Mouse (Mus musculus) brain, embryonic 18.5 days (tissue): Measurements from ENCODE around the gene Nop16.

Experiments used
- DNase-seq: peaks from one replicate; pipeline ENCODE4 v3.0.0-alpha.2; 2012; ENCODE audit warnings: low read depth, low spot score

Gene Nop16

DNA sequence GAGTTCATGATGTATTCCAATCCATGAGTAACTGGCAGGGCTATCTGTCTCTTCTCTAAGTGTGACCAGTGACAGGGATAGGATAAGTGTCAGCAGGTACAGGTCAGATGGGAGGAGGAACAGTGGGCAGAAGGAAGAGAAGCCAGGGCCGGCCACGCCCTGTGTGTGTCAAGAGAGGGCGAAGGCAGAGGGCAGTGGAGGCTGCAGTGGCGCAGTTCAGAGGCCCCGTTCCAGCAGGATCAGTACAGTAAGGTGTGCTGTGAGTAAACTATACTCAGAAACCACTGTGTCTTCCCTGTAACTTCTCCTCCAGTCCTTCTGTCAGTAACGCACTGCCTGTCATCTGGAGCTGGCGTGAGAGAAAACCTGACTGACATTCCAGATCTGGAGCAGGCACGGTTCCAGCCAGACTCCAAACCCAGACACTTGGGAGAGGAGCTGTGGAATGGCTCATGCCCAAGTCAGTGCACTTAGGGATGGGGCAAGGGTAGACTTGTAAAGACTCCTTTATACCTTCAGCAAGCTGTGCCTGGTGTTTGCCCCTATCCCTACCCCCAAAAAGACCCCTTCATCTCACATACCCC is 6.3 kb upstream of the Nop16 start:
- DNase-seq = no peak

DNA sequence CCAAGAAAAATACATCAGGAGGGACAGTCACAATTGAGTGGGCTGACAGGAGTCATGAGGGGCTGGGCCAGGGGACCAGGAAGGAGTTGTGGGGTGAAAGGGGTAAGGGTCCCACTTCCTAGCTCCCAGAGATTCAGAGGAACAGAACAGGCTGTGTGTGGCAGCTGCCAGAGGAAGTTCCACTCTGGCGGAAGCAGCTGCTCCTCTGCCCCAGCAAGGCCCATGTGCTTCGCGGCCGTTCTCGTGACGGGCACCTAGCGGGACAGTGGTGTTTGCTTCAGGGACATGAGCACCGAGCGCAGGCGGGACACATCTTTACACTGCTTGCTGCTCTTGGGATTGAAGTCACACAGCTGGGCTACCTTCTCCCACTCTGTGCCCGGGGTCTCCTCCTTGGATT is 3.7 kb upstream of the Nop16 start:
- no peak for DNase-seq

DNA sequence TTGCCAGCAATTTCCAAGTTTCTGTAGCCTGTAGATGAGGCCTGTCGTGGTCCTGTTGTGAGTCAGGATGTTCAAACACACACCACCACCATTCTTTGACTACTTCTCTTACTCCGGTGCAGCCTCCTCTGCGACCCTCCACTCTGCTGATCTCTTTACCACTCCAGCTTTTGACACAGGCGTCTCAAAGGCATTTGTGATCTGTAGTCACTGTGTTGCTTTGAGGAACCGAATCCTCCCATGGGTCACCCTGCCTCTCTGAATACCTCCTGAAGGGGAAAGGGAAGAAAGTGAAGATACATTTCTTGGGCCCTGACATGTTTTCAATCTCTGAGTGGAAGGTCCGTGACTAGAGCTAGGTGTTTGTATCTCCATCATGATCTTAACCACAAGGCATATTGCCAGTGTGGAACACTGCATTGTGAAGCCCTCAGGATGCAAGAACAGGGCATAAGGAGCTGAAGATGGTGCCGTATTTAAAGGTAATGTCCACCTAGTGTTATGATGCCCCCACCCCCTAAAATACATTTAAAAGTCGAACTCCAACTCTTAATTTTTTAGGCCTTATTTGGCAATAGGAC is 2.0 kb upstream of the Nop16 start:
- no peak for DNase-seq

DNA sequence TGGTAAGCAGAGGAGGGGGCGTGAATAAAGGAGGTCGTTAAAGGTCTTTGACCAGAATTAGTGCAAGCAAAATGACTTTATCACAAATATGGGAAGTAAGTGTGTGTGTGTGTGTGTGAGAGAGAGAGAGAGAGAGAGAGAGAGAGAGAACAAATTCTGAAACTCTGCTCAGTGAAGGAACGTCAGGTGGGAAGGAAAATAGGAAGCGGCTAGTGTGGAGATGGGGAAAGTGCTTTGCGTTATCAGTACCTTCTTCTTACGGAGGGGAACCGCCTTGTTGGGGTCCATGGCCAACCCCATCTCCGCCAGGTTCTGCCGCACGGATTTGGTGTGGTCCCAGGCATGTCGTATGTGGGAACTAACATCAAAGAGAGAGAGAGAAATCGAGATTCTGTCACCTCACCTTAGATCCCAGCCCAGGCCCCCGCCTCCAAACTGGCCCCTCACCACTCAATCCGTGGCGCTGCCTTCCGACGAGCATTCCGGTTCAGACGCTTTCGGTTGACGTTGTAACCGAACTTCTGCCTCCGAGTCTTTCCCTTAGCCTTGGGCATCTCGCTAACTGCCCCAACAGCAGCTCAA is 385 bp downstream of the Nop16 start:
- DNase-seq = no peak

DNA sequence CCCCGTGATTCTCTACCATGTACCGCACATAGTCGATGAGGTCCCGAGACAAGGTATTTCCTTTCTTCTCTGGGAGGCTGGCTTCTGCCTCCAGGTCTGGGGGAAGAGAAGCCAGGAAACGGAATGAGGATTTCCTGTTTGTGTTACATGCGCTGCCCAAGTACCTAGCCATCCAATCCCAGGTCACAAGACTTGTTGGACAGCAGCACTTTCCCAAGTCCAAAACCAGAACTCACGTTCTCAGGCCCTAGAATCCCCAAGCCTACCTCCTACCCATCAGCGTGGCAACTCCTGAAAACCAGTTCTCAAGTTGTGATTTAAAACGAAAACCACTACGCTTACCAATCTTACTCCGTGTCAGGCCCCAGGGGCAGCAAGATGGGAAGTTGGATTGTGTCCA is 4.1 kb downstream of the Nop16 start:
- no peak for DNase-seq

DNA sequence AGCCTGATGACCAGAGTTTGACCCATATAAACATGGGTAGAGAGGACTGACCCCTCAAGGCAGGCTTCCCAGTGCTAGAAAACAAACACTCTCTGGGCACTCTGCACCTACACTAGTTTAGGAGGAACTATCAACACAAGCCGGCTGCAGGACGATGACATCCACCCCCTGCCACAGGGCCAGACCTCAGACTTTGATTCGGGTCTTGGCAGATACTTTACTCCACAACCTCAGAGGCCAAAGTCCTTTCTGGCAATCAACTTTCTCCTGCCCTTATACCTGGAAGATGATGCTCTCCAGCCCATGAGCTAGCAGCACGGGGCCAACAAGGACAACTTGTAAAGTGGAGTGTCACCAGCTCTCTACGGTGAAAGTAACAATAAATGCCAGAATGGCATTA is 7.0 kb downstream of the Nop16 start:
- no peak for DNase-seq

DNA sequence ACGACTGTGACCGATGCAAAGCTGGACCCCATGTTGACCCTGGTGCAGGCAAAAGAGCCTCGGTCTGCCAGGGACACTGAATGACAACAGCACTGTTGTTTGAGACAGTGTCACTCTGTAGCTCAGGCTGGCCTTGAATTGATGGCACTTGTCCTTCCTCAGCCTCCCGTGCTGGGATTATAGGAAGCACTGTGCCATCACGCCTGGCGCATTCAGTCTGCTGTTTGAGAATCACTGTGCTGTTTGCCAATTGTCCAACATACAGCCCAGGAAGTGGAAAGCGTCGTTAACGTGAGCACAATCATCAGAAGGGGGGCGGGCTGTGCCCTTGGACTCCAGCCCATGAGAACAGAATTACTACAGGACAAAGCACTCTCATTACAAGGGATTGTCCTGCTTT is 7.8 kb downstream of the Nop16 start:
- no peak for DNase-seq

DNA sequence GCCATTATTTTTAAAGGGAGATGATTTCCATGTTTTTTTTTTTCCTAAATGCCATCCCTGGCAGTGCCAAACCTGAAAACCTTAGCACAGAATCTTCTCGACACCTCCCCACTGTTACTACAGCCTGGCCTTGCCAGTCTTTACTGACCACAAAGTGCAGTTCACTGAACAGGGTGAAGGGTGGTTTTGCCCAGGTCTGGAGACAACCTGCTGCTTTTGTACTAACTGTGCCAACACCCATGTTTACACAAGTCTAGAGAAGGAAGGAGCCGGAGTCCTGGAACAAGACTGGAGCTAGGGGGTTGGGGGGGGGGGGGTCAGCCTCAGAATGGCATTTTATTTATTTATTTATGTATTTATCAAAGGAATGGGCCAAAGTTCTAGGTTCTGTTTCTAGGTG is 8.5 kb downstream of the Nop16 start:
- DNase-seq = no peak

DNA sequence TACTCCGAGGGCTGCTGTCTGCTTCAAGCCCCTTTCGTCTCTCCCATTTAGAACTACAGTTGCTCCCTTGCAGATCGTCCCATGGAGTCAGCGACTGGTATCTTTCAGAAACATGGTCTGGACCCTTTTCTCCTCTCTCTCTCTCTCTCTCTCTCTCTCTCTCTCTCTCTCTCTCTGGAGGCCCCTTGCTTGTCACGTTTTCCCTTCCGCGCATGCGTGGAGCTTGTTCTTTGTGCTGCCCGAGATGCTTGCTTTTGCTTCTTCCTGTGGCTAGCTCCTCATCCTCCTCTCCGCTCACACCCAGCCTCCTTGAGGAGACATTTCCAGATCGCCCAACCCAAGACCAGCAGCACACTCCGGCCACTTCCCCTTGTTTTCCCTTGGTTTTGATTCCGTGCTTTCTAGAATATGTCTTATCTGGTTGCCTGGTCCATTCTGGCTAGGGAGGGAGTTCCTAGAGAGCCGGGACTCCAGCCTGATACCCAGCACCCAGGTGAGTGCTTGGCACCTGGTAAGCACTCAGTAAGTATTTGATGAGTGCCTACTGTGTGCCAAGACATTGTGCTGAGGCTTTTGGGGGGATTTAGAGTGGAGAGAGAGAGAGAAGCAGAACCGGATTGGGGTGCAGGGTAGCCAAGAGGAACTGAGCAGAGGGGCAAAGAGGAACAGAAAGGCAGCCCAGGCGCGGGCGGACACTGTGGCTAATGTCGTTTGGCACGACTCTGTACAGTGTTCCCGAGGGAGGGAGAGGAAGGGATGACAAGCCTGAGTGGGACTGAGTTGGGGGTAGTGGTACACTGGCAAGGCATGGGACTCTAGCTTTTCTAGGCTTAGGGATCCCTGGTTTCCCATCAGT is 12.0 kb downstream of the Nop16 start:
- no peak for DNase-seq

DNA sequence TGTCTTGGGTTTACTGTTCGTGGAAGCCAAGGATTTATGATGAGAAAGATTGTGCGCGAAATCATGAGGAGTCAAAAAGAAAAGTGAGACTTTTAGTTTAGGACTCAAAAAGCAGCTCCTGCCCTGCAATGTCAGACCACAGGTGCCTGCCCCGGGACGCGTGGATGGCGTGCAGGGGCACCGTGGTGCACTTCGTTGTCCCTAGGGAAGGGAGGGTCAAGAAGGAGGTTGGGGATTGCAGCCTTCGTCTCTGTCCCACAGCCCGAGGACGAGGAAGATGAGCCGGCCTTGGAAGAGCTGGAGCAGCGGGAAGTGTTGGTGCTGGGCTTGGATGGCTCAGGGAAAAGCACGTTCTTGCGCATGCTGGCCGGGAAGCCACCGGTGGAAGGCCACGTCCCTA is 14.4 kb downstream of the Nop16 start:
- DNase-seq = no peak

DNA sequence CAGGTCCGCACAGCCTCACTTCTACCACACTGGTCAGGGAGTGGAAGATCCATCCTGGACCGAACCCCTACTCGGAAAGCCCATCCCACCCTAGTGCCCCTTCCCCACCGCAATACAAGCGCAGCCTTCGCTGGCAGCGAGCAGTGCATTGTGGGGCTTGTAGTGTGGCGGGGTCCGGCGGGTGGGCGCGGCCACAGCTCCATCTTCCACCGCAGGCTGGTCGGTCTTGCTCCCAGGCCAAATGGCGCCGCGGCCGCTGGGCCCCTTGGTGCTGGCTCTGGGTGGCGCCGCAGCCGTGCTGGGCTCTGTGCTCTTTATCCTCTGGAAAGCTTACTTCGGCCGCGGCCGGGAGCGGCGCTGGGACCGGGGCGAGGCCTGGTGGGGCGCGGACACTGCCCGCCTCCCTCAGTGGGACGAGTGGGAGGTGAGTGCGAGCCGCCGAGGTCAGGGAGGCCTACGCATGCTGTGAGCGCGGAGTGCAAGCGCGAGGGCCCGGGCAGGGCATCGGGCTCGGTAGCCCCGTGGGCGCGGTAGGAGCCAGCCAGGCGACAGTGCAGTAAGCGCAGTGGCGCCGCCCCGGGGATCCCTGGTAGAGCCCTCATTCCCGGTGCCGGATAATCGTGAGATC is 14.9 kb downstream of the Nop16 start, which contains the start of gene Arl10:
Gene Arl10 (plus strand): TSS at position 162 of the 628 bp plus-strand sequence.
- peak; percentile 39 for DNase-seq

DNA sequence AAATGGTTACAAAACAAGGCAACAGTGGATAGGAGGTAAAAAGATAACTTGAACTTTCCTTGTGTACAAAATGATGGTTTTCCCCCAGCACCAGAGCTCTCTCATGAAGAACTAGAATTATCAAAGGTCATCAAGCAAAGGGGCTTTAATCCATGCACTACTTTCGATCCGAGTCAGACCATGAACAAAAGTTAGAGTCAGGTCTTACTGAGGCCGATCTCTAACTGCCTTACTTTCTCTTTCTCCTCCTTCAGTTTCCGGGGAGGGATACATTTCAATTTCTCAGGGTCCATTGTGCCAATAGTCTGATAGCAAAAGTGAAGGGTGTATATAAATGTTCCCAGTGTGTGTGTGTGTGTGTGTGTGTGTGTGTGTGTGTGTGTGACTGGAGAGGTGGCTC is 17.3 kb downstream of the Nop16 start:
- no peak for DNase-seq

DNA sequence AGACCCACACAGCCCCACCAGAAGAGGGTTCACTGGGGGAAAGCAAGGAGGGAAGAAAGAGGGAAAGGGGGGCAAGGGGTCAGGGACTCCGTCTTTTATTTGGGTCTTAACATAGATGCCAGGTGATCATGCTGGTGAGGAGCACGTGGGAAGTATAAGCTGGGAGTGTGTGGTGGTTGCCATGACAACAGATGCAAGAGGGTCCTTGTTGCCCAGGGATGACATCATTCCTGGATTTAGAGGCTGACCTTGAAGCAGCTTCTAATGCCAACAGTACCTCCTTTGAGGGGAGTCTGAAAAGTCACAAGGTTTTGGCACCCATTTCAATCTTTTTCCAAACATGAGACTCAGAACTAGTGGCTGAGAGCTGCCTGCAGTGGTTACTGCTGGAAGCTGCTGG is 18.3 kb downstream of the Nop16 start:
- DNase-seq = no peak

DNA sequence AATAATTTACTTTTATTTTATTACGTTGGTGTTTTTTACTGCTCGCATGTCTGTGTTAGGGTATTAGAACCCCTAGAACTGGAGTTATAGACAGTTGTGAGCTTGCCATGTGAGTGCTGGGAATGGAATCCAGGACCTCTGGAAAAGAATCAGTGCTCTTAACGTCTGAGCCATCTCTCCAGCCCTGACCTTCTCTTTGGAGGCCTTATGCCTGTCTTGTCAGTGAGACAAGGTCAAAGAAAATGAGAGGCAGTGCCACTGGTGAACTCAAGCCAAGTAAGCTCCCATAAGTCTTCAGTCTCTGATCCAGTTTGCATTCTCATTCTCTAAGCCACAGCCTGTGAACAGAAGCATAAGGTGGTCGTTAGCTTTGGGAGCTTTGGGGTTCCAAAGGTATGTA is 19.2 kb downstream of the Nop16 start:
- DNase-seq = no peak

DNA sequence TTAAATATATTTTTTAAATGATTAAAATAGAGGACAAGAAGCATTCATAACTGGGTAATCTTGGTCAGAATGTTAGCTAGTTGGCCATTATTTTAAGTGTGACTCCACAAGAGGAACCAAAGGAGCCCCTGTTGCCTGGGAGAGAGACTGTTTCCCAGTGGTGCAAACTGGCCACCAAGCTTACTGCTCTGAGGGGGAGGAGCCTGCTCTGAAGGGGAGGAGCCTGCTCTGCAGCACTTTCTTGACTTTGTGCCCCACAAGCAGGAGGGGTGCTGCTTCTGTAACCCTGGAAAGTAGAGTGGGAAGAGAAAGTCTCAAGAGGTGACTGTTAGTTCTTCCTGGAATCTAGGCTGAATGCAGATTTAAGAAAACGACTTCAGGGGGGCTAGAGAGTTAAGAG is 20.6 kb downstream of the Nop16 start:
- DNase-seq = no peak

DNA sequence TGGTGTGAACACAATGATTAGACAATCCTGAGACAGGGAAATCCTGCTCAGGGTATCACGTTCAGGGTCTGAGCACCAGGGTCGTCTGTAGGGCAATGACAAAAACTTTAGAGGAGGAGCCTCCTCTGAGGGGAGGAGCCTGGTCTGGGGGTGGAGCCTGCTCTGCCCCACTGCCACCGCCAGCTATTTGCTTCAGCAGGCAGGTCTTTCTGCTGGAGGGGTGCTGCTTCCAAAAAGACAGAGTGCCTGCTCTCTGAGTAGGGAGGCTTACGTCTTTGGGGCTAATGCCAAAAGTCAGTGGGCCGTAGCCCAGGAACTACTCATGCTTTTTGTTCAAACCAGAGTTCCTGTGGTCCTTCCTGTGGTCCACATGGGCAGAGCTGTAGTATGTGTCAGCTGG is 21.5 kb downstream of the Nop16 start:
- no peak for DNase-seq

DNA sequence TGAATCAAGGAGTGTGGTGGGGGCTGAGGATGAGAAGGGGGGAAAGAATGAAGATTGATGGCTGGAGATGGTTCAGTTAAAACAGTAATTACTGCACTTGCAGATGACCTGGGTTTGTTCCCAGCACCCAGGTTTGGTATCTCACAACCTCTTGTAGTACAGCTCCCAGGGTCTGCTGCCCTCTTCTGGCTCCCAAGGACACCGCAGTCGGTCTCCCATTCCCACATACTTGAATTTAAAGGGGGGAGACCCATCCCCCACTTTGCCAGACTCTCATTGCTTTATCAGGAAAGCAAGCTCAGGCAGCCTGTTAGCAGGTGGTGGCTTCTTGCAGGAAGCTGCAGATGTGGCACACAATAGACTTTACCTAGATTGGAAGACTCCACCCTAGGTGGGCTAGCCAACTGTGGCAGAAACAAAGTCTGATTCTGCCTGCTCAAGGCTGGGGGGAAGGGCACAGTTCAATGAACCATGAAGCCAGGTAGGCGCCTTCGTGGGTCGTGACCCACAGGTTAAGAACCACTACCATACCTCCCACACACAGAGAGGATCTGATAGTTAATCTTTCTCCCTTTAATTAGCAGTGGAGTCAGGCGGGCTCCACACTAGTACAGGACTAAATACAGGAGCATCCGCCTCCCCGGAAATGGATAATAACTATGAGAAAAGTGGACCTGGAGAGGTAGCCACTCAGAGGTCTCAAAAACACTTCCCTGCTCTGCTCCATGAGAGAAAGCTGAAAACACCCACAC is 24.1 kb downstream of the Nop16 start:
- DNase-seq = no peak

DNA sequence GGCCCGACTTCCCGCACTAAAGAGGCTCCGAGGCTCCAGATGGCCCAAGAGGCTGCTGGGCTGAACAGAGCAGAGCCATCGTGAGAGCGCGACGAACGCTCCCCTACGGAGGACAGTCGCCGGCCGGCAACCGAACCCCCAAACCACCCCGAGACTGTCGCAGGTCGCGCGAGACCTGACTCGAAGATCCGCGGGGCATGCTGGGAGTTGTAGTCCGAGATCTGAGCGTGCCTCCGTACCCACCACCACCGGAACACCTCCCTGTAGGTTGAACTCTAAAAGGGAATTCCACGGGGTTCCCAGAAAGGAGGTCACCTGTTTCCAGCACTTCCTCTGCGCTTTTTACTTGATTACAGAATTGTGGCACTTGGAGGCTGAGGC is 24.7 kb downstream of the Nop16 start, which contains the start of gene 4833439L19Rik:
Gene 4833439L19Rik (minus strand): TSS at position 235 of the 381 bp plus-strand sequence.
- peak; percentile 89 for DNase-seq

DNA sequence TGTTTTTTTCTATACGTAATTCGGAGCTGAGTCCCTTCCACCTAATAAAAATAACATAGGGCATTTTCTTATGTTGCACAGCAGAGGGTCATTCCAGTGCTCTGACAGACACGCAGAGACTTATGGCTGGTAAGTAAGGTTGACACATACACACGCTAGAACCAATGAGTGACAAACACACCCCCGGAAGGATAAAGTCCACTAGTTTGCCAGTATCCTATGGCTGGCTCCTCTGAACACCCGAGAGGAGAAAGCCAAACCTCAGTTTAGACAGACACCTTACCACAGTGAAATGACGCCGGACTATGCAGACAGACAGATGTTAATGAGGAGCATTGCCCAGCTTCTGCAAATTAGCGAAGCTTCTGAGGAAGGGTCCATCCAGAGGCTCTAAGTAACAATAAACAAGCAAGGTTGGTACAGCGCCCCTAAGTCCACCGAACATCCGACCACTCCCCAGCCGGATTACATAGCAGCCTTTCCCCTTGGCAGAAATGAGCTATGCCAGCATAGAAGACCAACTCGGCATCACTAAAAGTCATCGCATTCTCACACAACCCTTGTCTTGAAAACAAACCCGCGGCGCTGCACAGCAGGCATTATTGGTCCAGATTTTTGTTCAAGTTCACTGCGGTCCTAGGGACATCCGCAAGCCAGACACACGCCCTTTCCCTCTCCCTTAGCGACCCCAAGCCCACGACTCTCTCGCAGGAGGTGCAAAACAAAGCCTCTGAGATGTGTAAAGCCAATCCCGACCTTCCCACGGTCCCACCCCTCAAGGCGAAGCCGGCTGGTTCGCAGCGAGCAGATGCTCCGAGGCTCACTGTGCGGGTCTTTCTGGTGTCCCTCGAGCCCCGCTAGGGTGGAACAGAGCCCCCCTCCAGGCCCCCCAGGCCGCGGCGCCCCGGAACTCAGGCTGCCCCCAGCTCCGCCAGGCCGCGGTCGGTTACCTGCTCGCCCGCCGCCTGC is 25.4 kb downstream of the Nop16 start:
- DNase-seq = no peak

DNA sequence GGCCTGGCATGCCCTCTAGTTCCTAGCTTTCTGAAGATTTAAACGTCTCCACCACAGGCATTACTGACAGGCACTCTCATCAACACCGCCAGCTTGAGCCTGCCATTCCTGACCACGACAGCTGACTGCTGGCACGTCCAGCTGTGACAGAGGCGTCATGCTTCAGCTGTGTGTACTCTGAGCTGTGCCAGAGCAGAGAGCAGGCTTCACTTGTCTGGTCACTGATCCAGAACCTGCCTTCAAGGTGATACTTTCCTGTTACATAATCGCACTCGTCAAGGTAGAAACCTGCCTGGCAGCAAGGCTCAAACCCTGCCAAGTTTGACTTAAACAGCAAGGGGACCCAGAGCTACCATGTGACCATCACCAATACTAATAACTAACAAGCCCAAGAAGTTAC is 27.3 kb downstream of the Nop16 start:
- DNase-seq = no peak
